34 mouse cellular contexts compared by ENCODE assay signal in genomic region chr15:99115065-99115423, GRCm38 (mm10). TPM values are rescaled to one million over a fixed set of nuclear protein-coding genes. Genes with fewer than 3 reads are reported as not detected.
"Had no signal": no experiment of that assay in that cellular context is flagged by ENCODE, and none has a peak within 500 bp of the region (broad histone marks: within the 10 kb centered on the region; RNA-seq: fewer than 3 reads in every experiment).

No protein-coding gene starts in this region.

- H3K4me2 ChIP-seq: heart, embryonic 11.5 days; hindbrain, embryonic 12.5 days; hindbrain, embryonic 14.5 days; limb, embryonic 13.5 days; limb, embryonic 15.5 days; liver, embryonic 12.5 days had no signal

- DNase-seq: gastrocnemius, adult 2 months; gastrocnemius, postnatal 10 days; gastrocnemius, postnatal 25 days; heart, adult 2 months; heart, postnatal 10 days; heart, postnatal 4 days; kidney, adult 18-20 months; kidney, adult 8-10 months; kidney, postnatal 10 days; kidney, postnatal 25 days; kidney, postnatal 4 days; layer of hippocampus, adult 9-11 months; layer of hippocampus, postnatal 36 days; left cerebral cortex, postnatal 4 days had no signal

- H3K4me1 ChIP-seq: hindbrain, embryonic 12.5 days; limb, embryonic 13.5 days had no signal

- H3K27ac ChIP-seq: gastrocnemius, adult 2 months; heart, adult 2 months; hindbrain, embryonic 12.5 days; hindbrain, embryonic 14.5 days; limb, embryonic 13.5 days; limb, embryonic 15.5 days; liver, embryonic 14.5 days had no signal

- H3K9me3 ChIP-seq: hindbrain, embryonic 10.5 days; hindbrain, embryonic 12.5 days; limb, embryonic 13.5 days; limb, embryonic 15.5 days; liver, embryonic 12.5 days had no signal

- H3K9ac ChIP-seq: hindbrain, embryonic 12.5 days; hindbrain, embryonic 14.5 days; limb, embryonic 13.5 days; limb, embryonic 15.5 days; liver, embryonic 12.5 days; liver, embryonic 14.5 days had no signal

- H3K4me3 ChIP-seq: gastrocnemius, adult 2 months; heart, adult 2 months; hindbrain, embryonic 10.5 days; hindbrain, embryonic 12.5 days; limb, embryonic 13.5 days; limb, embryonic 15.5 days; liver, embryonic 12.5 days had no signal

- H3K36me3 ChIP-seq: hindbrain, embryonic 10.5 days; hindbrain, embryonic 12.5 days; limb, embryonic 13.5 days; limb, embryonic 15.5 days; liver, embryonic 12.5 days had no signal

- ATAC-seq: hindbrain, embryonic 16.5 days; inflammation-experienced regulatory T-cells, adult 6 months; liver, embryonic 12.5 days had no signal

- H3K27me3 ChIP-seq: hindbrain, embryonic 12.5 days; limb, embryonic 13.5 days; limb, embryonic 15.5 days had no signal

RNA-seq across cellular contexts. Expression of gene Dnajc22, which starts 22.1 kb away (rescaled TPM):
- total RNA-seq: gastrocnemius, adult 2 months; gastrocnemius, postnatal 4 days; granulocyte monocyte progenitor cell, adult 5-6 weeks; left cerebral cortex, adult 18-20 months; left cerebral cortex, postnatal 10 days had no signal
- polyA plus RNA-seq: inflammation-experienced regulatory T-cells, adult 6 months had no signal

RNA-seq across cellular contexts. Expression of gene C1ql4, which starts 27.4 kb away (rescaled TPM):
- total RNA-seq: gastrocnemius, adult 2 months; gastrocnemius, postnatal 10 days; gastrocnemius, postnatal 25 days; gastrocnemius, postnatal 4 days; granulocyte monocyte progenitor cell, adult 5-6 weeks; heart, adult 2 months; heart, postnatal 10 days; heart, postnatal 25 days; left cerebral cortex, adult 18-20 months; left cerebral cortex, adult 8-10 months; left cerebral cortex, postnatal 10 days; left cerebral cortex, postnatal 25 days; left cerebral cortex, postnatal 4 days; liver, adult 2 months had no signal
- polyA plus RNA-seq: heart, adult 2 months; inflammation-experienced regulatory T-cells, adult 6 months; limb, embryonic 11.5 days; limb, embryonic 13.5 days; limb, embryonic 15.5 days; liver, embryonic 14.5 days; liver, embryonic 16.5 days had no signal

RNA-seq across cellular contexts. Expression of gene Troap, which starts 40.7 kb away (rescaled TPM):
- total RNA-seq: gastrocnemius, adult 2 months; left cerebral cortex, adult 18-20 months; liver, adult 2 months had no signal
- polyA plus RNA-seq: liver, adult 2 months had no signal
